Mouse (Mus musculus) thymus, adult 2 months (tissue): ENCODE data around the gene Il16. TPM values are rescaled to one million over a fixed set of nuclear protein-coding genes. Genes with fewer than 3 reads are reported as not detected.

ENCODE experiments used
- DNase-seq: peaks from one replicate; pipeline ENCODE4 v3.0.0; 2021
- H3K27ac ChIP-seq: fragments of 200-500 bp; 2 replicates; pipeline ENCODE4 v1.5.1; 2012; ENCODE audit warnings: low read length, control low read depth; ENCODE audit not compliant: control insufficient read depth, insufficient read depth
- H3K27me3 ChIP-seq: fragments of 200-500 bp; 2 replicates; pipeline ENCODE4 v1.6.1; 2012; ENCODE audit warnings: mild to moderate bottlenecking, low read length, moderate library complexity, mixed read lengths; ENCODE audit not compliant: control insufficient read depth, insufficient read depth
- H3K36me3 ChIP-seq: fragments of 200-500 bp; 2 replicates; pipeline ENCODE4 v1.6.1; 2012; ENCODE audit warnings: mild to moderate bottlenecking, low read length, moderate library complexity; ENCODE audit not compliant: control insufficient read depth, insufficient read depth
- H3K4me1 ChIP-seq: fragments of 200-500 bp; replicated peaks from 2 replicates; pipeline ENCODE4 v1.6.1; 2012; ENCODE audit warnings: low read length; ENCODE audit not compliant: control insufficient read depth, insufficient read depth
- H3K4me3 ChIP-seq: fragments of 200-500 bp; 2 replicates; pipeline ENCODE4 v1.5.1; 2012; ENCODE audit warnings: mild to moderate bottlenecking, low read length, control low read depth, moderate library complexity; ENCODE audit not compliant: control insufficient read depth, insufficient read depth
- CTCF ChIP-seq: fragments of 200-500 bp; IDR thresholded peaks from 2 replicates; pipeline ENCODE4 v1.5.1; 2012; ENCODE audit warnings: mild to moderate bottlenecking, control low read depth, low read length, moderate library complexity, borderline replicate concordance; ENCODE audit not compliant: control insufficient read depth, poor library complexity, insufficient read depth; ENCODE audit errors: extremely low read depth
- POLR2A ChIP-seq: fragments of 200-500 bp; IDR thresholded peaks from 2 replicates; pipeline ENCODE4 v1.6.1; 2012; ENCODE audit warnings: mild to moderate bottlenecking, low read length, control low read depth, moderate library complexity; ENCODE audit not compliant: control insufficient read depth, poor library complexity, insufficient read depth; ENCODE audit errors: extremely low read depth
- WGBS: fragments of 180-500 bp; shearing (Covaris S2); methylation state at CpG from one replicate; pipeline ENCODE4 v1.1.7; 2018; 5-methylcytosine and 5-hydroxymethylcytosine counted together
- polyA plus RNA-seq: library from polyadenylated mRNA; depleted of rRNA; stranded (reverse); fragments of >200 nt; gene quantifications from 2 replicates; pipeline ENCODE4 v1.2.3, GENCODE M21; 2012

The Il16 gene
- polyA plus RNA-seq, 1 experiment, result 162 TPM

DNA sequence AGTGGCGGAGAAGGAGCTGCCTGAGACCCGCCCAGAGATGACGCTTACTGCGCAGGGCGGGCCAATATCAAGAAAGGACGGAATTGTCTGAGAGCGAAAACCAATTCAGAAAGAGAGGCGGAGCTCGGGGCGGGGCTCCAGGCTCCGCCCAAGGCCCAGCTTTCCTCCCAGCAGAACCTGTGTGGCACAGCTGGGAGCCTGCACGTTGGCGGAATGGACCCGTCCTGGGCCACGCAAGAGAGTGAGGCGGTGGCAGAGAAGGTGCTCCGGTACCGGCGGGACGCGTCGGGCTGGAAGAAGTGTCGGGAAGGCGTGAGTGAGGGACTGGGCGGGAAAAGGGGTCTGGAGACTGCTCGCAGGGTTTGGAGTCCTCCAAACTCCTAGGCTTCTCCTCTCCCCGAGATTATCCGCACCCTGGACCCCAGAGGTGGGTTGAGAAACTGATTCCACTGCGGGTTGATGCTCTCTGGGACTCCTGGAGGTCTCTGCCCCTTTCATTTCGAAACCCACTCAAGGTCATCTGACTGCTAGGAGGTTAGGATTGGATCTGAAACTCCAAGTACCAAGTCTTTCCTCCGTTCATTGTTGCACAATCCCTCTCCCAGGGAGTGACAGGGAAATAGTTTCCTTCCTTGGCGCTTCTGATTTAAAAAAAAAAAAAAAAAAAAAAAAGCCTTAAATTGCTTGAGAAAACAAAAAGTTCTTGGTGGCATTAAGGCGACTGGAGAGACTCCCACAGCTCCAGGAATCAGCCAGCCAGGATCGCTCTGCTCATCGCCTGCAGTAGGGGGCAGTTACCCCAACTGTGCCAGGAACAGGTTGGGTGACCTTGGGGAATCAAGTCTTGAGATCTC is 113.5 kb downstream of the Il16 start, which contains the start of gene Stard5:
Gene Stard5 (plus strand): TSS at position 132 of the 854 bp plus-strand sequence.
- no peaks in the 10 kb centered on the region for H3K27me3 ChIP-seq
- no peaks in the 10 kb centered on the region for H3K36me3 ChIP-seq
- H3K4me1 ChIP-seq, result peaks cover 15% of the 10 kb centered on the region
- H3K4me3 ChIP-seq, result peak within 1 kb of the TSS; percentile 76
- 0 out of 2 replicates have a peak, but pooled peaks have one; percentile 62 for TF ChIP-seq CTCF
- TF ChIP-seq POLR2A, result peak; percentile 77
- peak; percentile 93 for DNase-seq
- 5% methylated on average over 35 of the region's 35 CpGs for WGBS
- H3K27ac ChIP-seq, result 0 out of 2 replicates have a peak within 1 kb of the TSS, but pooled peaks have one; percentile 2

DNA sequence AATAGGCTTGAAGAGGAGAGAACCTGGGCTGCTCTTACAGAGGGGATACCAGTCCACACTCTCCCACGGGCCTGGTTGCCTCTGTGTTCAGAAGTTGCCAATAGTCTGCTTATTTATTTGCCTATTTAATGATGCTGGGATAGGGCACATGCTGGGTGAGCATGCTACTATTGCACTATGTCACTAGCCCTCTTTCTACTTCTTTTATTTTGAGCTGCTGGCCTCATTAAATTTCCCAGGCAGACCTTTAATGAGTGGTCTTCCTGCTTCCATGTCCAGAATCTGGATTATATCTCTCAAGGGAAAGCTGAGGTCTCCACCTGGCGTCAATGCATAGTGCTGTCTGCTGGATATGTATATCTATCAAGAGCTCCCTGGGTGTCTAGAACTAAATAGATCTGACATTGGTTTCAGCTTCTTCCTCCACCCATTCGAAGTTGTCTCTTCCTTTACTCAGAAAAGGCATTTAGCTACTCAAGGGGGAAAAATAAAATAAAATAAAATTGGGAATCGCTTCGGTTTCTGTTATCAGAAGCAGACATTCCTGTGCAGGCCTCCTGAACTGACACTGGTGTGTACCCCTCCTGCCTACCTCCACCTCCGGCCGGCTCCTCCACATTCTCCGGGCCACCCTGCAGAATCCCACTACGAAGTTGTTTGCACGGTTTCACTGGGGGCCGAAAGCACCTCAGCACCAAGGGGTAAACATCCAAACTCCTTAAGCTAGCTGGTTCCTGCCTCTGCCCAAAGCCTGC is 114.3 kb downstream of the Il16 start:
- WGBS, result 11% methylated on average over 11 of the region's 11 CpGs
- Histone ChIP-seq H3K4me1 (peaks cover 15% of the 10 kb centered on the region), H3K27me3 (no peaks in the 10 kb centered on the region), H3K4me3 (peak overlapping the region; percentile 57), H3K27ac (no peak overlapping the region), H3K36me3 (no peaks in the 10 kb centered on the region)
- DNase-seq, result no peak
- TF ChIP-seq CTCF (no peak), POLR2A (no peak)

DNA sequence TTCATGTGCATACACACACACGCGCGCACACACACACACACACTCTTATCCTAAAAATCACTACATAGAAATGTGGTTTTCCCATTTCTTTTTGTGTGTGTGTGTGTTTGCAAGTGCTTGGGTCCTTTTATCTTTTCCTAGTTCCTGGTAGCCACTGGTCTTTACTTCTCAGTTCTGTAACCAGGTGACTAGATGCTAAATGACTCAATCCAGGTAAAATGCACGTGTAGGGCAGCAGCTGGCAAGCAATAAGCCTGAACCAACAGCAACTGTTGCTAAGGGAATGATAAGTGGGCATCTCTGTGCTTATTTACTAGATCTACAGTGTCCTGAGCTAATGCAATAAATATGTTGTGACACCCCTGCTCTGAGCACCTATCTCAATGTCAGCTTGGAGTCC is 118.2 kb downstream of the Il16 start:
- no peak for DNase-seq
- TF ChIP-seq CTCF, result no peak
- TF ChIP-seq POLR2A, result no peak
- WGBS, result 87% methylated on average over 4 of the region's 4 CpGs

DNA sequence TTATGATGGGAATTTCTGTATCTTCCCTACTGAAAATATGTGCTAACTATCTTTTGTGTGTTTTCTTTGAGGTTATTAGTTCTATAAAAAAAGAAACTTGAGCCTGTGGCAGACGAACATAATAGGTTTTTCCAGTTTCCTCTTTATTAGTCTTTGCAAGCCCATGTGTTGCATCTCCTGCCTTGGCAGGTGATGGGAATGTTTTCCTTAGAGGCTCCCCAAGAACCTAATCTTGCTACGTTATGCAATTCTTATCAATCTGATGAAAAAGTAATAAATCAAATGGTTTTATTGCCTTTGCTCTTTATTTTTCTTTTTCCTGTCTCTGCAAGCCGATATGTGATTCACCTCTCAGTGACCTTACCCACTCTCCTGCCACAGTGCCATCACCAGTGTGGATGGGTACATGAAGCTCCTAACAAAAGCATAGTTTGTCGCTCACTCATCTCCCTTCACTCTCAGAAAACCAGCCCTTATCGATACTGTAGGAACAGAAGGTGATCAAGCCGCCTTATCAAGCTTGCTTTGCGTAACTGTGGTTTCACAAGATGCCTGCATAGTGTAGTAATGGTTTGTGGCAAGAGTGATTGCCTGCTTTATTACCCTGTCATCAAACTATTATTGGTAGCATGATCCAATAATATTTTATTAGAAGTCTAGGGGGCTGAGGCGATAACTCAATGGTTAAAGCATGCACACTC is 118.8 kb downstream of the Il16 start:
- Histone ChIP-seq H3K36me3 (no peaks in the 10 kb centered on the region), H3K4me3 (no peak overlapping the region), H3K27me3 (no peaks in the 10 kb centered on the region), H3K4me1 (peaks cover 2% of the 10 kb centered on the region; the same call in 1 of the 2 replicates), H3K27ac (no peak overlapping the region)
- TF ChIP-seq POLR2A, result no peak
- 94% methylated on average over 8 of the region's 8 CpGs for WGBS
- DNase-seq, result no peak

More for the DNA sequence above, 118.2 kb downstream of the Il16 start:
- H3K4me1 ChIP-seq, result peaks cover 6% of the 10 kb centered on the region
- no peaks in the 10 kb centered on the region for H3K36me3 ChIP-seq
- no peaks in the 10 kb centered on the region for H3K27me3 ChIP-seq
- no peak overlapping the region for H3K4me3 ChIP-seq
- no peak overlapping the region for H3K27ac ChIP-seq

DNA sequence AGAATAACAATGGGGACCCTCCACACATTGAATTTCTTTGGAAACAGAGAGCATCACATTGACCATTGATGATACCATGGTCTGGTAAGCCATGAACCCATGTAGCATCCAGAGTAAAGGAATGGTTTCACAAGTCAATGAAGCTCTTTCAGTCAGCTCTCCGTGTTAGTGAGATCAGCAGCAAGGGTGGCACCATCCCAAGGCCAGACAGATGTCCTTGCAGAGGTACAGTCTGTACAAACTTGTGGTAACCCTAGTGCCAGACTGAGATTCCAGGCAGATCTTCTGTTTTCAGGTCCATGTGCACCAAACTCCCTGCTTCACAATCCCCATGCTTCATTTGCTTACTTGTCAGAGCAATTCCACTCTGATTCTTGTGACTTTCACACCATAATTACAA is 121.5 kb downstream of the Il16 start:
- Histone ChIP-seq H3K27ac (no peak overlapping the region), H3K4me3 (no peak overlapping the region), H3K4me1 (0 out of 2 replicates have a peak, but pooled peaks cover 2% of the 10 kb centered on the region), H3K36me3 (no peaks in the 10 kb centered on the region), H3K27me3 (no peaks in the 10 kb centered on the region)
- TF ChIP-seq CTCF (no peak), POLR2A (no peak)
- WGBS, result 91% methylated on average over 1 of the region's 1 CpGs
- DNase-seq, result no peak

DNA sequence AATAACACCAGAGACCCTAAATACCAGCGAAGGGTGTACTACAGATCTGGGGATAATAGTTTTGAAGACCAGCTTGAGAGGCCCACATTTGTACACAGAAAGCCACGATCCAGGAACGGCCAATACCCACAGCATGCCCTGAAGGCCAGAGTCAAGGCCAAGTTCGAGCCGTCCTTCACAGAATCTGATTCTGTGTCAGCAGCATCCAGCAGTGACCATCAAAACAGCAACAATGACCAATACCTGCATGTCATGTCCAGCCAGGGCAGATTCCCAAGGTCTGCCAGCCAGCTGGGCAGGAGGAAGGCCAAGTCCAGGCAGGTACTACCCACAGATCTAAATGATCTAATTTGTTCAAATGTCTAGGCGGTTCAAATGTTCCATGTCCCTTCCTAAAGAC is 122.9 kb downstream of the Il16 start:
- DNase-seq, result no peak
- no peaks in the 10 kb centered on the region for H3K36me3 ChIP-seq
- TF ChIP-seq POLR2A (no peak), CTCF (no peak)
- no peak overlapping the region for H3K4me3 ChIP-seq
- no peak overlapping the region for H3K27ac ChIP-seq
- WGBS, result 98% methylated on average over 6 of the region's 6 CpGs
- H3K27me3 ChIP-seq, result no peaks in the 10 kb centered on the region
- H3K4me1 ChIP-seq, result no peaks in the 10 kb centered on the region
